Mouse (Mus musculus) urinary bladder, postnatal 25 days (tissue): ENCODE data around the gene Ppa2.

Experiments used
- DNase-seq: peaks from one replicate; pipeline ENCODE4 v3.0.0; 2022; ENCODE audit warnings: low spot score

The Ppa2 gene

GRCm38 (mm10) chr3:133309954-133310808 lies at the start of gene Ppa2:
Gene Ppa2, plus strand, starts transcription at chr3:133310110.
- DNase-seq: peak; percentile 68

- DNase-seq: peak; percentile 78
Measured at GRCm38 (mm10) chr3:133271887-133272286, 38.0 kb upstream of the Ppa2 start.

GRCm38 (mm10) chr3:133284587-133284986 lies 25.3 kb upstream of the Ppa2 start:
- no peak for DNase-seq

GRCm38 (mm10) chr3:133288795-133289194 lies 21.1 kb upstream of the Ppa2 start:
- no peak for DNase-seq

- DNase-seq: no peak
Measured at GRCm38 (mm10) chr3:133304328-133304727, 5.6 kb upstream of the Ppa2 start.

GRCm38 (mm10) chr3:133308361-133308760 lies 1.5 kb upstream of the Ppa2 start:
- no peak for DNase-seq

- no peak for DNase-seq
Measured at GRCm38 (mm10) chr3:133309359-133309758, 551 bp upstream of the Ppa2 start.

GRCm38 (mm10) chr3:133310809-133311179 lies 884 bp downstream of the Ppa2 start:
- no peak for DNase-seq

- DNase-seq: no peak
Measured at GRCm38 (mm10) chr3:133312331-133312730, 2.4 kb downstream of the Ppa2 start.

GRCm38 (mm10) chr3:133312850-133313249 lies 2.9 kb downstream of the Ppa2 start:
- no peak for DNase-seq

- no peak for DNase-seq
Measured at GRCm38 (mm10) chr3:133313491-133314199, 3.7 kb downstream of the Ppa2 start.

GRCm38 (mm10) chr3:133314475-133314874 lies 4.6 kb downstream of the Ppa2 start:
- DNase-seq: peak; percentile 76

GRCm38 (mm10) chr3:133315011-133315410 lies 5.1 kb downstream of the Ppa2 start:
- DNase-seq: no peak

- DNase-seq: no peak
Measured at GRCm38 (mm10) chr3:133315647-133316046, 5.7 kb downstream of the Ppa2 start.

GRCm38 (mm10) chr3:133317845-133318244 lies 7.9 kb downstream of the Ppa2 start:
- DNase-seq: no peak

- no peak for DNase-seq
Measured at GRCm38 (mm10) chr3:133318596-133318995, 8.7 kb downstream of the Ppa2 start.

GRCm38 (mm10) chr3:133319795-133320194 lies 9.9 kb downstream of the Ppa2 start:
- no peak for DNase-seq

- DNase-seq: no peak
Measured at GRCm38 (mm10) chr3:133320313-133320712, 10.4 kb downstream of the Ppa2 start.

GRCm38 (mm10) chr3:133321928-133322327 lies 12.0 kb downstream of the Ppa2 start:
- no peak for DNase-seq

- DNase-seq: no peak
Measured at GRCm38 (mm10) chr3:133322552-133322951, 12.6 kb downstream of the Ppa2 start.

GRCm38 (mm10) chr3:133325135-133325534 lies 15.2 kb downstream of the Ppa2 start:
- DNase-seq: no peak

- no peak for DNase-seq
Measured at GRCm38 (mm10) chr3:133328551-133328950, 18.6 kb downstream of the Ppa2 start.

GRCm38 (mm10) chr3:133329406-133329805 lies 19.5 kb downstream of the Ppa2 start:
- DNase-seq: no peak
